Mouse (Mus musculus) kidney, adult 9 months (tissue): ENCODE results near the gene Clec16a.

ENCODE experiments used
- DNase-seq: peaks from one replicate; pipeline ENCODE4 v3.0.0; 2022

Gene Clec16a

GRCm38 (mm10) chr16:10727630-10728029 lies 182.5 kb downstream of the Clec16a start:
- no peak for DNase-seq

GRCm38 (mm10) chr16:10728886-10729285 lies 183.7 kb downstream of the Clec16a start:
- no peak for DNase-seq

GRCm38 (mm10) chr16:10730941-10731340 lies 185.8 kb downstream of the Clec16a start:
- DNase-seq, result no peak

GRCm38 (mm10) chr16:10731785-10732184 lies 186.6 kb downstream of the Clec16a start:
- DNase-seq, result no peak

GRCm38 (mm10) chr16:10732421-10732820 lies 187.3 kb downstream of the Clec16a start:
- DNase-seq, result no peak

- DNase-seq, result peak; percentile 32
Measured at GRCm38 (mm10) chr16:10735781-10736180, 190.6 kb downstream of the Clec16a start.

GRCm38 (mm10) chr16:10736364-10736763 lies 191.2 kb downstream of the Clec16a start:
- DNase-seq, result no peak

GRCm38 (mm10) chr16:10737571-10737970 lies 192.4 kb downstream of the Clec16a start:
- peak; percentile 69 for DNase-seq

GRCm38 (mm10) chr16:10738866-10739265 lies 193.7 kb downstream of the Clec16a start:
- DNase-seq, result no peak

- peak; percentile 38 for DNase-seq
Measured at GRCm38 (mm10) chr16:10739854-10740398, 194.8 kb downstream of the Clec16a start.

- peak; percentile 70 for DNase-seq
Measured at GRCm38 (mm10) chr16:10741082-10741481, 195.9 kb downstream of the Clec16a start.

GRCm38 (mm10) chr16:10749226-10749625 lies 204.1 kb downstream of the Clec16a start:
- no peak for DNase-seq

GRCm38 (mm10) chr16:10749824-10750223 lies 204.7 kb downstream of the Clec16a start:
- no peak for DNase-seq

- no peak for DNase-seq
Measured at GRCm38 (mm10) chr16:10754521-10755296, 209.6 kb downstream of the Clec16a start.

- no peak for DNase-seq
Measured at GRCm38 (mm10) chr16:10756168-10756567, 211.0 kb downstream of the Clec16a start.

- DNase-seq, result no peak
Measured at GRCm38 (mm10) chr16:10761182-10761581, 216.0 kb downstream of the Clec16a start.

- DNase-seq, result no peak
Measured at GRCm38 (mm10) chr16:10762569-10763180, 217.5 kb downstream of the Clec16a start.

GRCm38 (mm10) chr16:10763540-10764264 lies 218.6 kb downstream of the Clec16a start:
- DNase-seq, result no peak

GRCm38 (mm10) chr16:10764323-10764722 lies 219.2 kb downstream of the Clec16a start:
- no peak for DNase-seq

- DNase-seq, result peak; percentile 82
Measured at GRCm38 (mm10) chr16:10767158-10767557, 222.0 kb downstream of the Clec16a start.

GRCm38 (mm10) chr16:10768821-10769220 lies 223.7 kb downstream of the Clec16a start:
- no peak for DNase-seq

- DNase-seq, result no peak
Measured at GRCm38 (mm10) chr16:10769661-10770060, 224.5 kb downstream of the Clec16a start.
